Mouse (Mus musculus): ENCODE data around the gene Cts8.

The Cts8 gene

GRCm38 (mm10) chr13:61255258-61255657 lies at the start of gene Cts8:
Cts8 (minus strand) TSS chr13:61255358.
- DNase-seq (ENCODE audit: low read depth, low spot score), result no peak

- DNase-seq (ENCODE audit: low read depth, low spot score), result no peak
Observed at GRCm38 (mm10) chr13:61288739-61289138, 33.6 kb upstream of the Cts8 start, which contains the start of gene Gm49398. Gm49398 (minus strand) TSS chr13:61288839.

GRCm38 (mm10) chr13:61241076-61241947 lies 13.8 kb downstream of the Cts8 start:
- DNase-seq (ENCODE audit: low read depth, low spot score), result peak; percentile 90

- no peak for DNase-seq (ENCODE audit: low read depth, low spot score)
Observed at GRCm38 (mm10) chr13:61203310-61203709, 51.8 kb downstream of the Cts8 start, which contains the start of gene Cts6. Cts6 (minus strand) TSS chr13:61203410.

Measured in ZHBTc4 (cell line).